Mouse (Mus musculus): ENCODE measurements around the gene Nr6a1. TPM values are rescaled to one million over a fixed set of nuclear protein-coding genes. Genes with fewer than 3 reads are reported as not detected.

The Nr6a1 gene
- polyA plus RNA-seq, 1 experiment from 2014 or later = 1.2 TPM

- ATAC-seq (ENCODE audit: insufficient number of reproducible peaks, low FRiP score) = no peak
- H3K4me1 ChIP-seq (replicated peaks) = no peaks in the 10 kb centered on the region
- no peak overlapping the region for H3K9ac ChIP-seq
- WGBS = 69% methylated on average over 1 of the region's 1 CpGs
- no peak overlapping the region for H3K27ac ChIP-seq (ENCODE audit: poor library complexity, severe bottlenecking)
- H3K4me2 ChIP-seq = no peak overlapping the region
- no peaks in the 10 kb centered on the region for H3K9me3 ChIP-seq (replicated peaks)
- H3K36me3 ChIP-seq = peaks cover 41% of the 10 kb centered on the region
- no peaks in the 10 kb centered on the region for H3K27me3 ChIP-seq (replicated peaks)
- H3K4me3 ChIP-seq = no peak overlapping the region
Observed at GRCm38 (mm10) chr2:38872730-38873129, 54.8 kb downstream of the Nr6a1 start.

GRCm38 (mm10) chr2:38866711-38867110, 60.8 kb downstream of the Nr6a1 start:
- Histone ChIP-seq H3K4me3 (no peak overlapping the region), H3K27ac (ENCODE audit: poor library complexity, severe bottlenecking) (no peak overlapping the region), H3K27me3 (replicated peaks) (no peaks in the 10 kb centered on the region), H3K4me1 (replicated peaks) (peaks cover 5% of the 10 kb centered on the region; the same call in 1 of the 2 replicates), H3K9ac (no peak overlapping the region), H3K9me3 (replicated peaks) (no peaks in the 10 kb centered on the region), H3K36me3 (peaks cover 18% of the 10 kb centered on the region), H3K4me2 (no peak overlapping the region)
- 51% methylated on average over 1 of the region's 1 CpGs for WGBS
- ATAC-seq (ENCODE audit: insufficient number of reproducible peaks, low FRiP score) = no peak

- H3K27me3 ChIP-seq (replicated peaks) = no peaks in the 10 kb centered on the region
- no peak overlapping the region for H3K9ac ChIP-seq
- H3K4me3 ChIP-seq = no peak overlapping the region
- H3K4me2 ChIP-seq = no peak overlapping the region
- peaks cover 16% of the 10 kb centered on the region for H3K36me3 ChIP-seq
- H3K9me3 ChIP-seq (replicated peaks) = no peaks in the 10 kb centered on the region
- H3K27ac ChIP-seq (ENCODE audit: poor library complexity, severe bottlenecking) = no peak overlapping the region
- peaks cover 5% of the 10 kb centered on the region; the same call in 1 of the 2 replicates for H3K4me1 ChIP-seq (replicated peaks)
- 46% methylated on average over 4 of the region's 4 CpGs for WGBS
- no peak for ATAC-seq (ENCODE audit: insufficient number of reproducible peaks, low FRiP score)
Observed at GRCm38 (mm10) chr2:38864011-38864410, 63.5 kb downstream of the Nr6a1 start.

GRCm38 (mm10) chr2:38851797-38852196, 75.7 kb downstream of the Nr6a1 start:
- Histone ChIP-seq H3K9ac (no peak overlapping the region), H3K27ac (ENCODE audit: poor library complexity, severe bottlenecking) (no peak overlapping the region), H3K4me2 (no peak overlapping the region), H3K9me3 (replicated peaks) (no peaks in the 10 kb centered on the region), H3K4me1 (replicated peaks) (no peaks in the 10 kb centered on the region), H3K27me3 (replicated peaks) (no peaks in the 10 kb centered on the region), H3K36me3 (peaks cover 27% of the 10 kb centered on the region), H3K4me3 (no peak overlapping the region)
- 70% methylated on average over 1 of the region's 1 CpGs for WGBS
- no peak for ATAC-seq (ENCODE audit: insufficient number of reproducible peaks, low FRiP score)

DNA sequence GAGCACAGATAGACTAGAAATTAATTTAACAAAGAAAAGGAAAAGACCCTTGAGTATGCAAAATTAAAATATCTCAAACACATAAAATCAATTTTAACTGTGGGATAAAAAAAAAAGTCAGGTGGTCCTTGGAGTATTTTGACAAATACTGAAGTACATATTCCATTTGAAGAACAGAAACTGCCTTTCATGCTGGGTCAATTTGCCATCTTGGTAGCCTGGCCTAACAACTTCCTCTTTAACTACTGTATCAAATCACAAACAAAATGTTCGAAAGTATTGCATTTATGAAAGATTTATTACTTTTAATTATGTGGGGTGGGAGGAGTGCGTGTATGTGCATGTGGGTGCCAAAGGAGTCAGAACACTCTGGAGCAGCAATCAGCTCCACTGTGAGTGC, 81.2 kb downstream of the Nr6a1 start:
- ATAC-seq (ENCODE audit: insufficient number of reproducible peaks, low FRiP score) = no peak
- Histone ChIP-seq H3K27me3 (replicated peaks) (no peaks in the 10 kb centered on the region), H3K4me1 (replicated peaks) (no peaks in the 10 kb centered on the region), H3K36me3 (peaks cover 26% of the 10 kb centered on the region), H3K27ac (ENCODE audit: poor library complexity, severe bottlenecking) (no peak overlapping the region), H3K4me2 (no peak overlapping the region), H3K4me3 (no peak overlapping the region), H3K9me3 (replicated peaks) (no peaks in the 10 kb centered on the region), H3K9ac (no peak overlapping the region)
- 90% methylated on average over 2 of the region's 2 CpGs for WGBS

DNA sequence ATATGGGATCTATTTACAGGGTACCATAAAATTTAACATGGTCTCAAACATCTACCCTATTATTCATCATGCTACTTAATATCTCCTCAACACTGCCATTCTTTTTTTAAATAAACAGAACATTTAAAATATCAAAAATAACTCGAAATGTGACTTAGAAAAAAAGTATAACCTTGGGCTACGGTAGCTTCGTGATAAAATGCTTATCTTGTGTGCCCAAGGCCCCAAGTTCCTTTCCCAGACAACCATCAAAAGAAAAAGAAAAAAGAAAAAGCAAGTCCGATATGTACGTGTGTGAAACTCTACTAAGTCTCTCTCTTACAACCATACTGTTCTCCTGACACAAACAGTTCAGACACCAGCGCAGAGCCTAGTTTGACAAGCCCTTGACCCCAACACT, 92.0 kb downstream of the Nr6a1 start:
- no peaks in the 10 kb centered on the region for H3K27me3 ChIP-seq (replicated peaks)
- H3K9ac ChIP-seq = no peak overlapping the region
- no peak for ATAC-seq (ENCODE audit: insufficient number of reproducible peaks, low FRiP score)
- no peak overlapping the region for H3K27ac ChIP-seq (ENCODE audit: poor library complexity, severe bottlenecking)
- H3K4me3 ChIP-seq = no peak overlapping the region
- no peak overlapping the region for H3K4me2 ChIP-seq
- 64% methylated on average over 6 of the region's 6 CpGs for WGBS
- H3K36me3 ChIP-seq = peaks cover 14% of the 10 kb centered on the region
- no peaks in the 10 kb centered on the region for H3K9me3 ChIP-seq (replicated peaks)
- H3K4me1 ChIP-seq (replicated peaks) = no peaks in the 10 kb centered on the region

- Histone ChIP-seq H3K9ac (no peak overlapping the region), H3K27ac (ENCODE audit: poor library complexity, severe bottlenecking) (no peak overlapping the region), H3K4me2 (no peak overlapping the region), H3K4me1 (replicated peaks) (0 out of 2 replicates have a peak, but pooled peaks cover 2% of the 10 kb centered on the region), H3K4me3 (no peak overlapping the region), H3K9me3 (replicated peaks) (no peaks in the 10 kb centered on the region), H3K27me3 (replicated peaks) (no peaks in the 10 kb centered on the region), H3K36me3 (peaks cover 11% of the 10 kb centered on the region)
- no peak for ATAC-seq (ENCODE audit: insufficient number of reproducible peaks, low FRiP score)
Observed at GRCm38 (mm10) chr2:38831976-38832375, 95.5 kb downstream of the Nr6a1 start.

DNA sequence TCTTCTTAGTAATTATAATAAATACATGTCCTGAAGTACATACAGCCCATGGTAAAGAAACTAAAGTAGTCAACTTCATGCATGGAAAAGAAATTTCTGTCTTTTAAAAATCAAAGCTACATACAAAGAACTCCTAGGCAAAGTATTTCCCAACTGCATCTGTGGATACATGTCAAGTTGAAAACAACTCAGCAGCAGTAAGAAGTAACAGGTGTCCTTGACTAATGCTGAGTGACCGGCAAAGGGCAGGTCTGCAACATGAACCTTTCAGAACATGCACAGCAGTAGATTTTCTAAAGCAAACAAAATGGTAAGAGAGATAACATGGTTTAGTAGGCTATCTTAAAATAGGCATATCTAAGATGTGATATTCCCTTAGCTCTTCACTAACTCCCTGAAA, 98.0 kb downstream of the Nr6a1 start:
- Histone ChIP-seq H3K9ac (no peak overlapping the region), H3K9me3 (replicated peaks) (no peaks in the 10 kb centered on the region), H3K4me3 (no peak overlapping the region), H3K4me2 (no peak overlapping the region), H3K27me3 (replicated peaks) (no peaks in the 10 kb centered on the region), H3K4me1 (replicated peaks) (peaks cover 8% of the 10 kb centered on the region; the same call in 1 of the 2 replicates), H3K27ac (ENCODE audit: poor library complexity, severe bottlenecking) (no peak overlapping the region), H3K36me3 (peaks cover 8% of the 10 kb centered on the region; the same call in 1 of the 2 replicates)
- no peak for ATAC-seq (ENCODE audit: insufficient number of reproducible peaks, low FRiP score)
- 23% methylated on average over 1 of the region's 1 CpGs for WGBS

- 68% methylated on average over 3 of the region's 3 CpGs for WGBS
- ATAC-seq (ENCODE audit: insufficient number of reproducible peaks, low FRiP score) = no peak
Observed at GRCm38 (mm10) chr2:38827801-38828306, 99.6 kb downstream of the Nr6a1 start.

DNA sequence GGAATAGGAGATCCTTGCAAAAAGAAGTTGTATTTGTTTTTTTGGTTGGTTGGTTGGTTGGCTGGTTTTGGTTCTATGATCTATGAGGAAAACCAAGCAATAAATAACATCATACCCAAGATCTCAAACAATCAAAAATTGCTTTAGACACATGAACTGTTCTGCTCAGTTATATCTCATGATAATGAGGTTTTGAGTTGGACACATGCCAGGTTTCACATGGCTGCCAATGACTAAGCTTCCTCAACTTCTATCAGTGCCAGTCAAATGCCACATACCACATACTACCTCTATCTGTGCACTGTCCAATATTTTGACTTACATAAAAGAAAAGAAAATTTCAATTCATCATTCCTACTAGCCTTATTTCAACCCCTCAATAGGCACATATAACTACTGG, 101.3 kb downstream of the Nr6a1 start:
- Histone ChIP-seq H3K27me3 (replicated peaks) (no peaks in the 10 kb centered on the region), H3K4me2 (no peak overlapping the region), H3K4me3 (no peak overlapping the region), H3K9me3 (replicated peaks) (no peaks in the 10 kb centered on the region), H3K9ac (no peak overlapping the region), H3K4me1 (replicated peaks) (peaks cover 11% of the 10 kb centered on the region), H3K36me3 (peaks cover 4% of the 10 kb centered on the region; the same call in 1 of the 2 replicates), H3K27ac (ENCODE audit: poor library complexity, severe bottlenecking) (no peak overlapping the region)
- ATAC-seq (ENCODE audit: insufficient number of reproducible peaks, low FRiP score) = no peak

More at GRCm38 (mm10) chr2:38827801-38828306, 99.6 kb downstream of the Nr6a1 start:
- H3K27ac ChIP-seq (ENCODE audit: poor library complexity, severe bottlenecking) = no peak overlapping the region
- peaks cover 8% of the 10 kb centered on the region; the same call in 1 of the 2 replicates for H3K4me1 ChIP-seq (replicated peaks)
- H3K4me3 ChIP-seq = no peak overlapping the region
- H3K27me3 ChIP-seq (replicated peaks) = no peaks in the 10 kb centered on the region
- no peak overlapping the region for H3K9ac ChIP-seq
- H3K9me3 ChIP-seq (replicated peaks) = no peaks in the 10 kb centered on the region
- H3K36me3 ChIP-seq = peaks cover 8% of the 10 kb centered on the region; the same call in 1 of the 2 replicates
- no peak overlapping the region for H3K4me2 ChIP-seq

DNA sequence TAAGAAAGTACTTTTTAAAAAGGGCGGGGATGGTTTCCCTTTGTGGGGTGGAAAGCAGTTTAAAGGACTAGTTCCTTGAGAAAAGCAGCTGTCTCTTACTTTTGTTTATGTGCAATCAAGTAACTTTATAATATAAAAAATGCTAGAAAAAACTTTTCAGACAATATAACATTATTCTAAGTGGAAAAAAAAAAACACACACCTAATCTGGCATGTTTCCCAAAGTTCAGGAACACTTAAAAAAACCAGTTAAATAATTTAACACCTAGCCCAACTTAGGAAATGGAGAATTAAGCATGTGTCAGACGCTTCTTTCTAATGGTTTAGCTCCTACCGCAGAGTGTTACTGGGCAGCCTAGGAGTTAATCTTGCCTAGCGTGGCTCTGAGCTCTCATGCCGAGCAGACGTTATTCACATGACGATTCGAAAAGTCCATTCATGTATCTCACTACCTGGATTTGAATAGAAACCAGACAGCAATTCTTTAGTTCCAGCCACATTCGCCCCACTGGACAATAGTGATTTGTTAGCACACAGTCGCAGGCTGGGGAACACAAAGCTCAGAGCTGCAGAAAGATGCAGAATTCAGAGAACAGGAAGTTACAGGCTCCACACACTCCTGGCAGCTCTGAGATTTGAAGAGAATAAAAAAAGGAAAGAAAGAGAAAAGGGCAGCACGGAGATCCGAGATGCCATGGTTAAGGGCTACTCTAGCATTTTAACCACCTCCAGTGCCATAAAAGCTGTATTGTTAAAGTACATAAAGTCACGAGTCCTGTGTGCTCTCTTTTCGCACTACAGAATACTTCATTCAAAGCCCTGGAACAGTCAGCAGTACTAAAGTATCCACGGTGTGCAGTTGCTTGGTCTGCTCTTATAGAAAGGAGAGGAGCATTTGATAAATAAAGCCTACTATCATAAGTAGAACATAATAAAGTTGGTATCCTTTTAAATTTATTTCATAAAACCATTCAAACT, 102.4 kb downstream of the Nr6a1 start:
- Histone ChIP-seq H3K9me3 (replicated peaks) (no peaks in the 10 kb centered on the region), H3K9ac (peak overlapping the region; percentile 81), H3K27me3 (replicated peaks) (no peaks in the 10 kb centered on the region), H3K4me3 (peak overlapping the region; percentile 62), H3K4me2 (peak overlapping the region; percentile 80), H3K27ac (ENCODE audit: poor library complexity, severe bottlenecking) (peak overlapping the region; percentile 98), H3K36me3 (no peaks in the 10 kb centered on the region), H3K4me1 (replicated peaks) (peaks cover 11% of the 10 kb centered on the region)
- no peak for ATAC-seq (ENCODE audit: insufficient number of reproducible peaks, low FRiP score)
- WGBS = 10% methylated on average over 15 of the region's 15 CpGs

Measured in heart, embryonic 12.5 days (tissue).